Mouse (Mus musculus): ENCODE results near the gene Rnf207.

The Rnf207 gene

GRCm38 (mm10) chr4:152292102-152292765, 26.6 kb downstream of the Rnf207 start:
- no peak for DNase-seq

DNA sequence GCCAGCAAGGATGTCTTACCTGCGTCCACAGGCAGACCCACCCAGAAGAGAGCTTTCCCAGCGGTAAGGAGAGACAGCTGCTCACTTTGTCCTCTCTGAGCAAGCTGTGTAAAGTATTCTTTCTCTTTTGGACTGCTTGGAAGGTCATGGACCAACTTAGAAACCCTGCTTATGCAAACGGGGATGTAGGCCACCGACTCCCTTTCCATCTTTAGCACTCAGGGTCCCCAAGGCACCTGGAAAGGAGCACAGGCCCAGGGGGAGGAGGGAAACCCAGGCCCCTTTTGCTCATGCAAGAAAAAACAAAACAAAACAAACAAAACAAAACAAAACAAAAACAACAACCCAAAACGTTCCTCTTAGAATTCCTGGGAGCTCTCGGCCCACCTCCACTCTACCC, 27.2 kb downstream of the Rnf207 start, which contains the start of gene Hes3:
Hes3 (minus strand) TSS at position 101 of the 400 bp plus-strand sequence.
- DNase-seq, result no peak

- no peak for DNase-seq
Measured at GRCm38 (mm10) chr4:152290991-152291390, 27.8 kb downstream of the Rnf207 start.

GRCm38 (mm10) chr4:152290385-152290784, 28.4 kb downstream of the Rnf207 start:
- no peak for DNase-seq

- DNase-seq, result no peak
Measured at GRCm38 (mm10) chr4:152288398-152288945, 30.3 kb downstream of the Rnf207 start.

- DNase-seq, result no peak
Measured at GRCm38 (mm10) chr4:152287317-152288120, 31.3 kb downstream of the Rnf207 start.

- peak; percentile 77 for DNase-seq
Measured at GRCm38 (mm10) chr4:152286887-152287286, 31.9 kb downstream of the Rnf207 start.

DNA sequence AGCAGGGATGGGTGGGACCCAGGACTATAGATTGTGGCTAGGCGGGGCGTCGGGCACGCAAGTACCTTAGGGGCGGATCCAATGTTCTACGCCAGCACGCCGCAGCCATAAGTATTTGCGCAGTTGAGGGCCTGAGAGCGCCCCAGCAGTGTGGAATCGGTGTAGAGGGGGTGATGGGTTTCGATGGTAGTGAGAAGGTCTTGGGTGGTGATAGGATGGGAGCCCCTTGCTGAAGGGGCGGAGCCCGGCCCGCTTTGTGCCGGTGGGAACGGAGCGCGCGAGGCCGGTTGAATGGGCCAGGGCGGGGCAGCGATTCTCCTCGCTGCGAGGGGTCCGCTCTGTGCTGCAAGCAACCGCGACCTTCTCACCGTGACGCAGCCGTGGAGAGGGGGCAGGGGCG, 32.6 kb downstream of the Rnf207 start:
- no peak for DNase-seq

- DNase-seq, result peak; percentile 74
Measured at GRCm38 (mm10) chr4:152285505-152285904, 33.3 kb downstream of the Rnf207 start.

DNA sequence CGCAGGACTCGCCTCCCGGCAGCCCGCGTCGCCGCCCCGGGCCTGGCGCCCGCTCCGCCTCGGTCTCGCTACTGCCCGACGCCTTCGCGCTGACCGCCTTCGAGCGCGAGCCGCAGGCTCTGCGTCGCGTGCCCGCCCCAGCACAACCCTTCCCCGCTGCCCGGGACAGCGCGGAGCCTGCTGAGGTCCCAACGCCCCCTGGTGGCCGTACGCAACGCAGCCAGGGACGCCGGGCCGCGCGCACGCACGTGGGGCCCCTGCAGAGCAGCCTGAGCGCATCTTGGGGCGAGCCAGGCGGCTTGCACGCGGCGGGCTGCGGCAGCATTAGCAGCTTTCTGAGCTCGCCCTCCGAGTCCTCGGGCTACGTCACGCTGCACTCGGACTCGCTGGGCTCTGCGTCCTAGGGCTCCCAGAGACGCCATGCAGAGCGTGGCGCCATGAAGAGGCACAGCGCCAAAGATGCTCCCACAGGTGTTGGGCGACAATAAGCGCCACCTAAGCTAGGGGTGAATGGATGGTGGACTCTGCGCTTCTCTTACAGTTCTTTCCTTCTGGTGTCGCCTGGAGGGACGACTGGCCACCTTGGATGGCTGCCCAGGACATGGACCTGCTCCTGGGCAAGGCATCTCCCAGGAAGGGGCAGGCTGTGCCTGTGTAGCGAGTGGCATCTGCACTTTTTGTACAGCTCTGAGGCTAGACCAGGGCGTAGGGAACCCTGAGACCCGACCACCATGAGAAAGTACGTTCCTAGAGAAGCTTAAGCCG, 35.4 kb downstream of the Rnf207 start:
- peak; percentile 91 for DNase-seq

- no peak for DNase-seq
Measured at GRCm38 (mm10) chr4:152282721-152283120, 36.1 kb downstream of the Rnf207 start.

- no peak for DNase-seq
Measured at GRCm38 (mm10) chr4:152281601-152282000, 37.2 kb downstream of the Rnf207 start.

DNA sequence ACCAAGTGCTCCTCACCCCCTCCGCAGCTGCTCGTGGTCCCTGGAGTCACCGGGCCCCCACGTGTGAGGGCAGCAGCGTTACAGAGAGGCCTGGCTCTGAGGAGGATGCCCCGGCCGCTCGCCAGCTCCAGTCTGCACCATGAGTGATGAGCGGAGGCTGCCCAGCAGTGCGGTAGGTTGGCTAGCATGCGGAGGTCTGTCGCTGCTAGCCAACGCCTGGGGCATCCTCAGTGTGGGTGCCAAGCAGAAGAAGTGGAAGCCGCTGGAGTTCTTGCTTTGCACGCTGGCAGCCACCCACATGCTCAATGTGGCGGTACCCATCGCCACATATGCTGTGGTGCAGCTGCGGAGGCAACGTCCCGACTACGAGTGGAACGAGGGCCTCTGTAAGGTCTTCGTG, 39.8 kb downstream of the Rnf207 start:
- no peak for DNase-seq

DNA sequence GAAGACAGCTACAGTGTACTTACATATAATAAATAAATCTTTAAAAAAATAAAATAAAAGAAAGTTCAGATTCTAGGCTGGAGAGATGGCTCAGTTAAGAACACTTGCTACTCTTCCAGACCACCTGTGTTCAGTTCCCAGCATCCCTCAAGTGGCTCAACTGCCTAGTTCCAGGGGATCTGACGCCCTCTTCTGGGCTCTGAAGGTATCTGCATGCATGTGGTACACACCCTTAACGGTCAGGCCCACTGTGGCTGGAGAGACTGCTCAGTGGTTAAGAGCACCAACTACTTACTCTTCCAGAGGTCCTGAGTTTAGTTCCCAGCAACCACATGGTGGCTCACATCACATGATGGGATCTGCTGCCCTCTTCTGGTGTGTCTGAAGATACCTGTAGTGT, 40.9 kb downstream of the Rnf207 start:
- no peak for DNase-seq

DNA sequence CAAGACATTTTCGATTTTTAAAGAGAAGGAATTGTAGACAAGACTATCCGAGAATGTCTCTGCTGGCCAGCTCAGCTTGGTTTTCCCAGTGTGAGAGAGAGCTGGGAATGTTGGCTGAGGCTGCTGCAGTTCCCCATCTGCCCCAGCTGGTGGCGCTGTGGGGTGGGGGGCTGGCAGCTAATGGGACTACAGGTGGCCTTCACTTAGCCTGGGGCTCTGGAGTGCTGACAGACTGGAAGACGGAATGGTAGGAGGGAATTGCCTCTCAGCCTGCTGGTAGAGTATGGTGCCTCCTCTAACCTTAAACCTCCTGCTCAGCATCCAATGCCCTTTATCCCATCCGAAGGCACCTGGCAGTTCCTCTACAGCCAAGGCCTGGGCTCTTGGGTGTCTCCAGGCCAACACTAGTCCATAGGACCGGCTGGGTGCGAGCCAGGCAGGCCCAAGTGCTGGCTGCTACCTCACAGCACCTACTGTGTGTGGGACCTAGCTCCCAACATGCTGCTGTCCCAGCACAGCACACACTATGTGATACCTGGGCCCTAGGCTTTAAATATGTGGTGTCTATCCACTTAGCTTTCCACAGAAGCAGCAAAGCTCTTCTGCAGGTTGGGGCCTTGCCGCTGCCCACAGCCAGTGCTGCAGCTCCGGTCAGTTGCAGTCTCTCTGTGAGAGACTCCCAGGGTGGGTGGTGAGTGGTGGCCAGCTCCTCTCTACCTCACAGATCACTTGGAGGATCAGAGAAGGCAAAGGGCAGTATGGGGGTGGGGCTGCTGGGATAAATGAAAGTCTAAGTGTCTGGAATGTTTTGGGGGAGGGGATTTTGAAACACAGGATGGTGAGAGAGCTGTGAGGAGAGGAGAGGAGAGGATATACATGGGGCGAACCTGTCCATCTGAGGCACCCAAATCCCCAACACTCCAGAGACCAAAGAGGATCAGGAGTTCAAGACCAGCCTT, 42.1 kb downstream of the Rnf207 start:
- peak; percentile 47 for DNase-seq

GRCm38 (mm10) chr4:152274681-152275131, 44.1 kb downstream of the Rnf207 start:
- peak; percentile 61 for DNase-seq

- peak; percentile 66 for DNase-seq
Measured at GRCm38 (mm10) chr4:152273621-152274236, 45.1 kb downstream of the Rnf207 start, which contains the start of gene Gpr153. TSS of gene Gpr153 (plus strand) at chr4:152274232.

- no peak for DNase-seq
Measured at GRCm38 (mm10) chr4:152273191-152273590, 45.6 kb downstream of the Rnf207 start.

DNA sequence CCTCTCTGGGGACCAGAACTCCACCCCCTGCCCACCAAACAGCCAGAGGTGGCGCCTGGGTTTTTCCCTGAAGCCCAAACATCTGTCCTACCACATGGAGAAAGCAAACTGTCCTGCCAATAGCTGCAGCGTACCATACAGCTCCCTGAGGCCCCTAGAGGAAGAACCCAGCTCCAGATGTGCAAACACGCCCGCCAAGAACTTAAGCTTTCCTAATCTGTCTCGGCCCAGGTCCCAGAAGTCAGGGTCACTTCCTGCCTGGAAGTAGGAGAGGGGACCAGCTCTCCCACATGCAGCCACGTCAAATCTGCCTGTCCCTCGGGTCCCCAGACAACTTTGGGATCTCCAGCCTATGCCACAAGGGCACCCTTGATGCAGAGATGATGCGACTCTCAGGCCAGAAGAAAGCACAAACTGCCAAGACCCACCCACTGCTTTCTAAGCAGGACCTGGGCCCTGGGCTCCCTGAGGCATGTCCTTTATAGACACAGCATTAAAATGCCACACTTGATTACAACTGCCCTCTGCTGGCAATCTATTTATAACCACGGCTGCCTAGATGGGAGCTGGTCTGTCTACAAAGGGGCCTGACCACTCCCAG, 46.2 kb downstream of the Rnf207 start:
- peak; percentile 79 for DNase-seq

GRCm38 (mm10) chr4:152272006-152272405, 46.8 kb downstream of the Rnf207 start:
- no peak for DNase-seq

DNA sequence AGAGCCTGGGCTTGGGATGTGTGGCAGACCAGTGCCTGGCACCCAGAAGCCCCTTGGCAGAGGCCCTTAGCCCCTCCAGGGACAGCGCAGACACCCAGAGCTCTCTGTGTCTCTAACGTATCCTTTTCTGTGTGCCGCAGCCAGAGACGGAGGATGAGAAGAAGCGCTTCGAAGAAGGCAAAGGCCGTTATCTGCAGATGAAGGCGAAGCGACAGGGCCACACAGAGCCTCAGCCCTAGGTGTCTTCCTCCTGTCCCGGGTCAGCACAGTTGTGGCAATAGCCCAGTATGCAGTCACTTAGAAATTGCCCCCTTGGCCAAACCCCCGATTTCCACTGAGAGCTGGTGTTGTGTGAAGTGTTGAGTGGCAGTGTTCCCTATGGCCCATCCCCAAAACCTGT, 47.5 kb downstream of the Rnf207 start:
- DNase-seq, result no peak

Measured in lung, postnatal 10 days (tissue).